Mouse (Mus musculus) heart, embryonic 12.5 days (tissue): ENCODE measurements around the gene Mfn2. TPM values are rescaled to one million over a fixed set of nuclear protein-coding genes. Genes with fewer than 3 reads are reported as not detected.

Experiments used
- ATAC-seq: fragments of 200-750 bp; cut with Nextera tagmentation; 2 replicates; pipeline ENCODE4 v1.8.0; 2017; ENCODE audit warnings: moderate TSS enrichment, moderate library complexity; ENCODE audit not compliant: insufficient number of reproducible peaks, low FRiP score
- H3K27ac ChIP-seq: fragments of 300-500 bp; sonication (generic); 2 replicates; pipeline ENCODE4 v1.5.1; 2016; ENCODE audit warnings: mild to moderate bottlenecking, moderate library complexity; ENCODE audit not compliant: poor library complexity, severe bottlenecking
- H3K27me3 ChIP-seq: fragments of 300-500 bp; sonication (generic); replicated peaks from 2 replicates; pipeline ENCODE4 v1.6.1; 2016; ENCODE audit warnings: mild to moderate bottlenecking, moderate library complexity
- H3K36me3 ChIP-seq: fragments of 300-500 bp; sonication (generic); 2 replicates; pipeline ENCODE4 v1.6.1; 2016; ENCODE audit warnings: mild to moderate bottlenecking, moderate library complexity
- H3K4me1 ChIP-seq: fragments of 300-500 bp; sonication (generic); replicated peaks from 2 replicates; pipeline ENCODE4 v1.6.1; 2016; ENCODE audit warnings: mild to moderate bottlenecking
- H3K4me2 ChIP-seq: fragments of 300-500 bp; sonication (generic); 2 replicates; pipeline ENCODE4 v1.6.1; 2016; ENCODE audit warnings: mild to moderate bottlenecking, moderate library complexity
- H3K4me3 ChIP-seq: fragments of 300-500 bp; sonication (generic); 2 replicates; pipeline ENCODE4 v1.5.1; 2016; ENCODE audit warnings: mild to moderate bottlenecking
- H3K9ac ChIP-seq: fragments of 300-500 bp; sonication (generic); 2 replicates; pipeline ENCODE4 v1.6.1; 2016; ENCODE audit warnings: mild to moderate bottlenecking, moderate library complexity
- H3K9me3 ChIP-seq: fragments of 300-500 bp; sonication (generic); replicated peaks from 2 replicates; pipeline ENCODE4 v1.6.1; 2016; ENCODE audit warnings: mild to moderate bottlenecking, moderate library complexity
- WGBS: fragments of 180-500 bp; shearing (Covaris S2); methylation state at CpG from one replicate; pipeline ENCODE4 v1.1.7; 2016; 5-methylcytosine and 5-hydroxymethylcytosine counted together
- polyA plus RNA-seq: library from polyadenylated mRNA; unstranded; fragments of >200 nt; fragmentation: Nextera tagmentation; extraction: Ambion mirVana; gene quantifications from 2 replicates; pipeline ENCODE4 v1.2.1, GENCODE M21; 2016

The Mfn2 gene
- 121 and 123 TPM in 2 replicates for polyA plus RNA-seq

DNA sequence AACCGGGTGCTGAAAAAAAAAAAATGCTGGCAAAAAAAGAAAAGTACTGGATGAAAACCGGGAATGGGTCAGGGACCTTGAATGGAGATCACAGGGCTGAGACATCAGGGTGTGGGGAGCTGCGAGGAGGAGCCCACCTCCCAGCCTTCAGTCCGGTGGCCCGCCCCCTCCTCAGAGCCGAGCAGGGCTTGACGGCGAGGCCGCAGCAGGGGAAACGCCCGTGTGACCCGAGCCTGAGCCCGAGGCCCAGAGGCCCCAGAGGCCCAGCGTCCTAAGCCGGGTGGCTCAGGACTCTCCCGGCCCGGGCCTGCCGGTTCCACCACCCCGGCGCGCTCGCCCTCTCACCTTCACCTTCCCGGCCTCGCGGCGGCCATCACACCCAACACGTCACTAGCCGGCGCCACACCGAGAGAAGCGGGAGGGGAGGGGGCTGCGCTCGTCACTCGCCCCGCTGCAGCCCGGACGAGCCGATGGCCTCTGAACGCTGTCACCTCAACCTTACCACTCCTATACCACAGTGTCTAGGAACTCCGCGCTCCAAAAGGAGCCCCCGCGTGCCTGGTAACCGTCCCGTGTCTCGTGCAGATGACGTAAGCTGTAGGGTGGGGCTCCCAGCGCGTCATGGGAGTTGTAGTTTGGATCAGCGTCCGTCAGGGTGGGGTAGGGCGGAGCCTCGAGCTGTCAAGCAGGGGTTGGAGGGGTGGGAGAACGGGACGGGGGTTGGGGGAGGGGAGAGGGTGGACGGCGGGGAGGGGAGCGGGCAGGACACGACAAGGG is at the start of gene Mfn2:
Mfn2 (minus strand) TSS at position 392 of the 777 bp plus-strand sequence.
- WGBS, result under 1% methylated on average over 57 of the region's 59 CpGs
- Histone ChIP-seq H3K4me1 (peaks cover 37% of the 10 kb centered on the region), H3K36me3 (peaks cover 39% of the 10 kb centered on the region), H3K4me2 (peak within 1 kb of the TSS; percentile 72), H3K27me3 (no peaks in the 10 kb centered on the region), H3K9me3 (no peaks in the 10 kb centered on the region), H3K9ac (peak within 1 kb of the TSS; percentile 88), H3K27ac (peak within 1 kb of the TSS; percentile 86), H3K4me3 (peak within 1 kb of the TSS; percentile 78)
- ATAC-seq, result peak; percentile 96

DNA sequence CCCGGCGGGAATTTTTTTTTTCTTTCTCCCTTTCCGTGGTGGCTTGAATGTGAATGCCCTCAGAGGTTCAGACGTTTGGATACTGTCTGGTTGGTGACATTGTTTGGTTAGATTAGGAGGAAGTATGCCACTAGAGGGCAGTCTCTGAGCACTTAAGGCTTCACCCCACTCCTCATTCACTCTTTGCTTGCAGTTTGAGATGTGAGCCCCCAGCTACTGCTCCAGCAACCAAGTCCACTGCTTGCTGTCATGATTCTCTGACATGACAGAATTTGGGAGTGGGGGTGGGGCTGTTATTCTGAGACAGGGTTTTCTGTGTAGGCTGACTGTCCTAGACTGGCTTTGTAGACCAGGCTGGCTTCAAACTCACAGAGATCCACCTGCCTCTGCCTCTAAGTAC is 49.1 kb upstream of the Mfn2 start:
- Histone ChIP-seq H3K4me3 (no peak overlapping the region), H3K4me1 (no peaks in the 10 kb centered on the region), H3K4me2 (no peak overlapping the region), H3K27me3 (no peaks in the 10 kb centered on the region), H3K9ac (no peak overlapping the region), H3K9me3 (no peaks in the 10 kb centered on the region), H3K36me3 (peaks cover 4% of the 10 kb centered on the region; the same call in 1 of the 2 replicates), H3K27ac (no peak overlapping the region)
- WGBS, result 2% methylated on average over 4 of the region's 4 CpGs
- ATAC-seq, result no peak

DNA sequence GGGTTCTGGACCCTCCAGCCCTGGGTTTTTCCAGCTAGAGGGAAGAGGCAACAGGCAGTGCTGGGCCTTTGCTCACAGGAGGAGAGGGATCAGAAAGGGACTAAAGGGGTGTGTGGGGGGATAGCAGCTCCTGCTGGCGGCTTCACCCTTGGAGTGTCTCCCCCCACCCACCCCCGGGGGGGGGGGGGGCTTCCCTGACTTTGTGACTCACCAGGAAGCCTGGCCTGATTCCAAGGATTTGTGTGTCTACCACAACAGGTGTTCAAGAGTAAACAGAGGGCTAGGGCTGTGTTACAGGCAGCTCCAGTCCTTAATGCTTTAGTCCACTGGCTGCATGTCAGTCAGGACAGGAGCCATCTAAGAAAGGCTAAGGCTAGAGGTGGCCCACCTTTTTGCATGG is 43.0 kb upstream of the Mfn2 start:
- Histone ChIP-seq H3K4me1 (peaks cover 12% of the 10 kb centered on the region), H3K4me3 (no peak overlapping the region), H3K9me3 (no peaks in the 10 kb centered on the region), H3K27me3 (no peaks in the 10 kb centered on the region), H3K36me3 (peaks cover 53% of the 10 kb centered on the region), H3K27ac (no peak overlapping the region), H3K9ac (no peak overlapping the region), H3K4me2 (no peak overlapping the region)
- 71% methylated on average over 2 of the region's 2 CpGs for WGBS
- ATAC-seq, result no peak

DNA sequence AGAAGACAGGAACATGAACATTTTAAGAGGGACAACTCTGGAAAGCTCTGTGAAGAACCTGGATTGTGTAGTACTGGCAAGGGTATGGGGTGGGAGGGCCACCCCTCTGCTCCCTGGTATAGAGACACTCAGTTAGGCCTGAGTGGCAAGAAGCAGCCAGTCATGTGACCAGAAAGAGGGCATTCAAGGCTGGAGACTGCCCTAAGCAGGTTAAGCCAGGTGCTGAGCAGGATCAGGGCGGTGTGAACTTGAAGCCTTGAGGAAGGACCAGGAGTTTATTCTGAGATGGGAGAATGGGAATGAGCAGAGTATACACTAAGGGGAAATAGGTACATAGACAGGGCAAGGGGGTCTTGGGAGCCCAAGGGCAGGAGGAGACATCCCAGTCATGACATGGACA is 38.5 kb upstream of the Mfn2 start:
- peaks cover 50% of the 10 kb centered on the region for H3K36me3 ChIP-seq
- no peak overlapping the region for H3K27ac ChIP-seq
- H3K4me1 ChIP-seq, result peaks cover 37% of the 10 kb centered on the region
- H3K4me2 ChIP-seq, result peak overlapping the region; percentile 97
- no peak overlapping the region for H3K9ac ChIP-seq
- no peaks in the 10 kb centered on the region for H3K9me3 ChIP-seq
- H3K27me3 ChIP-seq, result no peaks in the 10 kb centered on the region
- WGBS, result 97% methylated on average over 1 of the region's 1 CpGs
- no peak overlapping the region for H3K4me3 ChIP-seq
- ATAC-seq, result no peak

DNA sequence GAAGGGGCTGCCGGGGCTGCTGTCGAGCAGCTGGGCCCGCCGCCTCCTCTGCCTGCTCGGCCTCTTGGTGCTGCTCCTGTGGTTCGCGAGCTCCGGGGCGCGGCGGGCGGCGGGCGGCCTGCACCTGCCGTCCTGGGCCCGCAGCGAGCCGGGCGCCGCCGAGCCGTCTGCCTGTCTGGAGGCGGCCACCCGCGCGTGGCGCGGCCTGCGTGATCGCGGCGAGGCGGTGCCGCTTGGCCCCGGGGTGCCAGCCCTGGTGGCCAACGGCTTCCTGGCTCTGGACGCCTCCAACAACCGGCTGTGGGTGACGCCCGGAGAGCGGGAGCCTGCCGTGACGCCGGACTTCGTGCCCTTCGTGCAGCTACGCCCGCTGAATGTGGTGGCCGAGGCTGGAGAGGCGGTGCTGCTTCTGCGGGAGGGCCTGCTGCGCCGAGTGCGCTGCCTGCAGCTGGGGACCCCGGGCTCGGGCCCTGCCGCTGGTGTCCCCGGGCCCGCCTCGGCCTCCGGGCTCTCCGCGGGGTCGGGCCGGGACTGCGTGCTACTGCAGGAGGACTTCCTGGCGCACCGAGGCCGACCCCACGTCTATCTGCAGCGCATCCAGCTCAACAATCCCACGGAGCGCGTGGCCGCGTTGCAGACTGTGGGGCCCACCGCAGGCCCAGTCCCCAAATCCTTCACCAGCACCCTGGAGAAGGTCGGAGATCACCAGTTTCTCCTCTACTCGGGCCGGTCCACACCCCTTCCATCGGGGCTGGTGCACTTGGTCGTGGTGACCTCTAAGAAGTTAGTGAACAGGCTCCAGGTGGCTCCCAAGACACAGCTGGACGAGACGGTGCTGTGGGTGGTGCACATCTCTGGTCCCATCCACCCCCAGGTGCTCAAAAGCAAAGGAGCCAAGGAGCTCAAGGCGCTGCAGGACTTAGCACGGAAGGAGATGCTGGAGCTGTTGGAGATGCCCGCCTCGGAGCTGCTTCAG is 36.8 kb upstream of the Mfn2 start:
- Histone ChIP-seq H3K9ac (peak overlapping the region; percentile 92), H3K4me3 (peak overlapping the region; percentile 84), H3K4me1 (peaks cover 45% of the 10 kb centered on the region), H3K36me3 (peaks cover 35% of the 10 kb centered on the region), H3K9me3 (no peaks in the 10 kb centered on the region), H3K27me3 (no peaks in the 10 kb centered on the region), H3K27ac (peak overlapping the region; percentile 60; the same call in 1 of the 2 replicates), H3K4me2 (peak overlapping the region; percentile 97)
- peak; percentile 63 for ATAC-seq
- 6% methylated on average over 82 of the region's 88 CpGs for WGBS

DNA sequence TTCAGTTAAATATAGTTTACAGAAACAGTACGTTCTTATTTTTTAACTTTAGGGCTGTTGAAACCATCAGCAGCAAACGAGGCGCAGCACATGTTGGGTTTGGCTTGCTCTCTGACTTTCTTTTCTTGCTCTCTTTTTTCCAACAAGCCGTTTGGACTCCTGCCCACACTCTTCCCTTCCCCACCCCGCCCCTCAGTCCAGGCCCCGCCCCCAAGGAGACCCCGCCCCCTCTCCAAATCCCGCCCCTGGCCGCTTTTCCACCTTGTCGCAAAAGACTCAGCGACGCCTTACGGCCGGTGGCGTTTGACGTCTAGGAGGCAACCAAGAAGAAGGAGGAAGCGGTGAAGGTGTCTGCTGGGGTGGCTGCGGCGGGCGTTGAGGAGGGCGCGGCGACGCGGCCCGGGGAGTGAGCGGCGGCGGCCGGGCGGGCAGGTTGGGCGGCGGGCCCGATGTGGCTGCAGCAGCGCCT is 36.1 kb upstream of the Mfn2 start, which contains the start of gene 2510039O18Rik:
2510039O18Rik (plus strand) TSS at position 320 of the 469 bp plus-strand sequence.
- H3K9ac ChIP-seq, result peak within 1 kb of the TSS; percentile 92
- no peaks in the 10 kb centered on the region for H3K9me3 ChIP-seq
- H3K4me3 ChIP-seq, result peak within 1 kb of the TSS; percentile 84
- peak within 1 kb of the TSS; percentile 60 for H3K27ac ChIP-seq
- ATAC-seq, result peak; percentile 75
- WGBS, result under 1% methylated on average over 31 of the region's 35 CpGs
- H3K4me1 ChIP-seq, result peaks cover 49% of the 10 kb centered on the region
- peak within 1 kb of the TSS; percentile 97 for H3K4me2 ChIP-seq
- H3K36me3 ChIP-seq, result peaks cover 28% of the 10 kb centered on the region
- no peaks in the 10 kb centered on the region for H3K27me3 ChIP-seq

DNA sequence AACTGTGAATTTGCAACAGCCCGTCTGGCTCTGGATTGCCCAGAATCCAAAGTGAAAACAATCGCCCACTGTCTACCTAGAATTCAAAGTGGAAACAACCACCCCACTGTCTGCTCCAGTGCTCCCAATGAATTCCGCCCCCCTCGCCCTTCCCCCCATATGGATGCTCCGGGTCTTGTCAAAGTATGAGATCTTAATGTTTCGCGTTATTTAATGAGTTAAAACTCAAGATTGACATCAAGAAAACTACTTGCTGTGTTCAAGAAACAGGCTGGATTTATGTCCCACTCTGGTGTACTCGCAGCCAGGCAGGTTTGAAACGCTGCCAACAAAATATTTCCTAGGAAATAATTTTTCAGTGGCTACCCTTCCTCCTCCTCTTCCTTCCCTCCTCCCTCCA is 35.6 kb upstream of the Mfn2 start:
- ATAC-seq, result no peak
- 57% methylated on average over 9 of the region's 9 CpGs for WGBS
- Histone ChIP-seq H3K27me3 (no peaks in the 10 kb centered on the region), H3K4me2 (peak overlapping the region; percentile 97), H3K9me3 (no peaks in the 10 kb centered on the region), H3K27ac (peak overlapping the region; percentile 40), H3K9ac (0 out of 2 replicates have a peak overlapping the region, but pooled peaks have one; percentile 92), H3K36me3 (peaks cover 23% of the 10 kb centered on the region), H3K4me3 (0 out of 2 replicates have a peak overlapping the region, but pooled peaks have one; percentile 84), H3K4me1 (peaks cover 49% of the 10 kb centered on the region)

DNA sequence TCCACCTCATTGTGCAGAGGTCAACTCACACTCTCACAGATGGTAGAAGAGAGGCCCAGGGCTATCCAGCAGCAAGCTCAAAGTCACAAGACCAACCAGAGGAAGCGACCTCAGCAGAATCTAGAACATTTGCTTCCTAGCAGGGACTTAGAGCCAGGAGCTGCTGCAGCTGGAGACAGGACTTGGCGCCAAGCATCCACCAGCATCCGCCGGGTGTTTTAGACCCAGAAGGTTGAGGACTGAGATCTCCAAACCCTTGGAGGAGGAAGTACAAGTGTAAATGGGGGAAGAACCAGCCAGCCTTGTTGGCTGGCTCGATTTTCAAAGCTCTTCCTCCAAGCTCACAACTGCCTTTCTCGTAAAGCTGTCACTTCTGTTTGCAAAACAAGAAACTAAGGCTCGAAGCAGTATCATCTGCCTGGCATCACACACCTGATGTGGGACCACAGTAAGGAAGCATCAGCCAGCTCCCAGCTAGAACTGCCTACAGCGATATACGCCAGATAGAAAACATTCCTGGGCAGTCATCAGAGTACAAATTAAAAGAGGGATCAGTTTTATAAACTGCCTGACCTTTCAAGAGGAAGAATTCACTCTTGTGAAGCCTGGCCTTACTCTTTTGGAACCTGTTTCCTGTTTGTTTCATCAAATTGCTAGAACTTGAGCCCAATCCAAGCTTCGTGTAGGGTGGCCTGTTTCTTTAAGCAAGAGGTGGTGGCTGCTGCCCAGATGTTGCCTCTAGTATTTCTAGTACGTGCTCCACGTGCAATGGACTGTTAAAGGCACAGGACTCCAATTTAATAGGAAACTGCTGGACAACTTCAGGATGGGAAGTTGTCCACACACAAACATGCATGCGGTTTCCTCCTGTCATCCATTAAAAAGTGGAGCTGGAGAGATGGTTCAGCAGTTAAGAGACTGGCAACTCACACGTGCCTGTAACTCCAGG is 33.9 kb upstream of the Mfn2 start:
- ATAC-seq, result no peak
- 63% methylated on average over 14 of the region's 14 CpGs for WGBS
- Histone ChIP-seq H3K27me3 (no peaks in the 10 kb centered on the region), H3K4me1 (peaks cover 60% of the 10 kb centered on the region), H3K9ac (no peak overlapping the region), H3K4me2 (no peak overlapping the region), H3K4me3 (no peak overlapping the region), H3K27ac (no peak overlapping the region), H3K9me3 (no peaks in the 10 kb centered on the region), H3K36me3 (peaks cover 6% of the 10 kb centered on the region; the same call in 1 of the 2 replicates)

DNA sequence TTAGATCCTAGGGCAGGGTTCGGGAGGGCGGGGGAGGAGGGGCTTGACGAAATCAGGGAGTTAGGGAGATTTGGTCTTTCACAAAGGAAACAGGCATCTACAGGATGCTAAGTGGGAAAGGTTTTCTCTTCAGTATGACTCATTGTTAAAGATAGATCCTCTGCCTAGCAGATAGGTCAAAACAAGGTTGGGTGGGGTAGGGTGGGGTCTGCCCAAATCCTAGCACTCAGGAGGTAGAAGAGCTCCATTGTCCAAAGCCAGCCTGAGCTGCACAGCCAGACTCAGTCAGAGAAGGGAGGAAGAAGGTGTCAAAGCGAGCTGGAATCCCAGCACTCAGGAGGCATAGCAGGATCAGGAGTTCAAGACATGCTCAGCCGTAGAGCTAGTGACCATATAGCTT is 33.0 kb upstream of the Mfn2 start:
- H3K4me1 ChIP-seq, result peaks cover 54% of the 10 kb centered on the region
- no peaks in the 10 kb centered on the region for H3K27me3 ChIP-seq
- 45% methylated on average over 5 of the region's 5 CpGs for WGBS
- H3K4me3 ChIP-seq, result no peak overlapping the region
- H3K27ac ChIP-seq, result no peak overlapping the region
- no peak overlapping the region for H3K4me2 ChIP-seq
- no peak overlapping the region for H3K9ac ChIP-seq
- peaks cover 4% of the 10 kb centered on the region; the same call in 1 of the 2 replicates for H3K36me3 ChIP-seq
- ATAC-seq, result no peak
- no peaks in the 10 kb centered on the region for H3K9me3 ChIP-seq

DNA sequence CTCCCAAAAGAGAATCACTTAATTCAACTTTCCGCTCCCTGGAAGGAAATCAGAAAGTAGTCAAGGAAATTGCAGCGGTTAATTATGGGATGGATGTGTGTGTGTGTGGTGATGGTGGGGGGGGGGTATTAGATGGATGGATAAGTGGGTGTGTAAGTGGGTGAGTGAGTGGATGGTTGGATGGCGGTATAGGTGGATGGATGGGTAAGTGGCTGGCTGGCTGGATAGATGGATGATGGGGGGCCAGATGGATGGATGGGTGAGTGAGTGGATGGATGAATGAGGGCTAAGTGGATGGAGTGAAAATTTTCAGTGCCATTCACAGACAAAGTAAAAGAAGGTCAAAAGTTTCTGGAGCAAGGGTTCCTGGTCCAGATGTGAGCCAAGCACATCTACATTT is 32.5 kb upstream of the Mfn2 start:
- Histone ChIP-seq H3K4me2 (peak overlapping the region; percentile 88), H3K4me3 (peak overlapping the region; percentile 83), H3K36me3 (peaks cover 3% of the 10 kb centered on the region; the same call in 1 of the 2 replicates), H3K9me3 (no peaks in the 10 kb centered on the region), H3K27ac (no peak overlapping the region), H3K9ac (peak overlapping the region; percentile 90), H3K27me3 (no peaks in the 10 kb centered on the region), H3K4me1 (peaks cover 51% of the 10 kb centered on the region)
- 33% methylated on average over 3 of the region's 3 CpGs for WGBS
- ATAC-seq, result no peak
